Mouse (Mus musculus): ENCODE results near the gene Lrpap1. TPM values are rescaled to one million over a fixed set of nuclear protein-coding genes. Genes with fewer than 3 reads are reported as not detected.

Lrpap1 gene
- total RNA-seq (2015) (50.6 and 60.4 TPM in 2 replicates), total RNA-seq (2017) (85.1 and 110 TPM in 2 replicates)

- ATAC-seq (ENCODE audit: poor library complexity, severe bottlenecking), result peak; percentile 78
Measured at GRCm38 (mm10) chr5:35104960-35105921, at the start of gene Lrpap1. Lrpap1 (minus strand) TSS chr5:35105766.

- no peak for ATAC-seq (ENCODE audit: poor library complexity, severe bottlenecking)
Measured at GRCm38 (mm10) chr5:35149939-35150338, 44.4 kb upstream of the Lrpap1 start.

DNA sequence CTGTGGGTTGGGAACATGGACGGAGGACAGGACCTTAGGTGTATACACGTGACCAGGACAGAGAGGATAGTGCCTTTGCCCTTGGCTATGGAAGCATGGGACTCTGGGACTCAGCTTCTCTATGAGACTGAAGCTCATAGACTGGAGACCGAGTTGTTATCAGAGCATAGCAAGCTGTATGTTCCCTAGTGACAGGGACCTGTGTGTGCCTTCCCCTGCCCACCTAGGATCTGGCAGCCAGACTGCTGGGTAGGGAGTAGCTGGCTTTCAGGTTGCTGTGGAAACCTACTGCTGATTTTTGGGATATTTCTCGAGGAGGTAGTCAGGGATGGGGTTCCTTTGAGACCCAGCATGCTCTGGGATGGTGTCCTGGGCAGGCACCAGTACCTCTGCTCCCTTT is 44.0 kb upstream of the Lrpap1 start:
- ATAC-seq (ENCODE audit: poor library complexity, severe bottlenecking), result no peak

- ATAC-seq (ENCODE audit: poor library complexity, severe bottlenecking), result no peak
Measured at GRCm38 (mm10) chr5:35147963-35148767, 42.6 kb upstream of the Lrpap1 start.

DNA sequence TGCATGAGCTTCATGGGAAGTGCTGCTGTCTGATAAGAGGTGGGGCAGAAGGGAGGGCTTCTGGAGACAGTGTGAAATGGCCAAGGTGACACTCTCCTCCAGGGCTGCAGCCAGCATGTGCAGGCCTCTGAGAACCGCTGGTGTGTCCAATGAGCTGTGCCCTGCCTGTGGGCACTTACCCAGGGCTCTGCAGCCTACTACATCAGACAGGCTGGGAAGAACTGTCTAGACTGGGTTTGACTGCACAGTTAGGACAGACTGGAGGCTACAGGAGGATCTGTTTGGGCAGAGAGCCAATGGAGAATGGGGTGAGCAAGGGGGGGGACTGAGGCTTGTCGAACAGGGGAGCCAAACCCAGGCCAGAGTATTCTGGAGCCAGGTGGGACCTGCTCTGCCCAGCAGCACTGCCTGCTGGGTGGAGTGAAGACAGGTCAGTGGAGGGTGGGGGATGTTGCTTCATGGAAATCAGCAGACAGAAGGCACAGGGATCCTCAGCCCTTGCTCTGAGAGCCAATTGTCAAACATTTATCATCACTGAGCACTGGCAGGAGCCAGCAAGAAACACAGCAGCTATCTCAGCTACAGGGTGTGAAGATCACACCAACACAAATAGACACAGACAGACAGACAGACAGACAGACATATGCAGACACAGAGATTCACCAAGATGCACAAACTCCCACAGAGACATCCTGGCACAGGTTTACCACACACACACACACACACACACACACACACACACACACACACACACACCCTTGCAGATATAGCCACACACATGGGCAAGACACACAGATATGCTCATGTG is 41.8 kb upstream of the Lrpap1 start:
- ATAC-seq (ENCODE audit: poor library complexity, severe bottlenecking), result no peak

- no peak for ATAC-seq (ENCODE audit: poor library complexity, severe bottlenecking)
Measured at GRCm38 (mm10) chr5:35146747-35147146, 41.2 kb upstream of the Lrpap1 start.

DNA sequence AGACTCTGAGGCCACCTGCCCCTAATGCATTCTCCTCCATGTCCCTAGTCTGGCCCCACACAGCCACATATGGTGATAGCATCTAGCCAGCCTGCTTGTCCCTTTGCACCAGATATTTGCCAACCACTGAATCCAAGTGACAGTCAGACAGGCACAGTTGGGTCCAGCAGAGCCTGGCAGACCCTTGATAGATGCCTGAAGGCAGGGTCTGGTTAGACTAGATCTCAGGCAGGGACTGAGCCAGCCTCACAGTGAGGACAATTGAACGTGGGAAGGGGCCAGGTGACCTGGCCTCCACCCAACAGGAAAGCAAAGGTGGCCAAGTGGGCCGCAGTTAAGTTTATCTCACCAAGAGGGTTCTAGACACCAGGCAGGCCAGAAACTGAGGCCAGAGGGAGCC is 39.1 kb upstream of the Lrpap1 start:
- ATAC-seq (ENCODE audit: poor library complexity, severe bottlenecking), result no peak

DNA sequence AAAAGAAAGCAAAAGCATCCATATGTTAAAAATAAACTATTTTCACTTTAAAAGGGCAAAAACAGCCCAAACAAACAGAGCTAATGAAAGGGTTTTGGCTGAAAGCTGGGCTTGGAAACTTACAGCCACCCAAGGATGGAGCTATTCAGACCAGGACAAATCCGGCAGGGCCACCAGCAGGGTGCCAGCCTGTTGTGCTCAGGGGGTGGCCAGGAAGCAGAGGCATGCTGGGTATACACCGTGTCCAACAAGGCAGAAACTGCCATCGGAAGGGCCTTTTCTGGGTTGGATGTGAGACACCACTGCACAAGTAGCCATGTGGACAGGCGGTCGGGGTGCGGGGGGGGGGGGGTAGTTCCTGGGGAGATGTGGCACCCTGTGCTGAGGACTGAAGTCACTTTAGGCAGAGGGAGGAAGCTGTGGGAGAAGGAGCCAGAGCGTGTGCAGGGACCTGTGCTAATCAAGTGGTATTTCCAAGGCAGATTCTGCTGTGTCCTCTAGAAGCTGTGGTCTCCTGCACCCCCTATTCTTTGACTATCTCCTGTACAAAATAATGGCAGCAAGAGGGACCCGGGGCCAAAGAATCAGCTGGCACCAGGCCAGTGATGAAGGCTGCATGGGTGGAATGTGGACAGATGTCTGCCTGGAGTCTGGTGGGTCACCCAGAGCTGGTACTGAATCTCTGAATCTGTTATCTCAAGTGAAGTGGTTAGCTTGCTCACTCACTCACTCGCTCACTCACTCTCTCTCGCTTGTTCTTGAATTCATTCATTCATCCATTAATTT is 38.1 kb upstream of the Lrpap1 start:
- no peak for ATAC-seq (ENCODE audit: poor library complexity, severe bottlenecking)

- ATAC-seq (ENCODE audit: poor library complexity, severe bottlenecking), result no peak
Measured at GRCm38 (mm10) chr5:35142910-35143309, 37.3 kb upstream of the Lrpap1 start.

GRCm38 (mm10) chr5:35141316-35141715 is 35.8 kb upstream of the Lrpap1 start:
- ATAC-seq (ENCODE audit: poor library complexity, severe bottlenecking), result no peak

- no peak for ATAC-seq (ENCODE audit: poor library complexity, severe bottlenecking)
Measured at GRCm38 (mm10) chr5:35138183-35138611, 32.6 kb upstream of the Lrpap1 start.

DNA sequence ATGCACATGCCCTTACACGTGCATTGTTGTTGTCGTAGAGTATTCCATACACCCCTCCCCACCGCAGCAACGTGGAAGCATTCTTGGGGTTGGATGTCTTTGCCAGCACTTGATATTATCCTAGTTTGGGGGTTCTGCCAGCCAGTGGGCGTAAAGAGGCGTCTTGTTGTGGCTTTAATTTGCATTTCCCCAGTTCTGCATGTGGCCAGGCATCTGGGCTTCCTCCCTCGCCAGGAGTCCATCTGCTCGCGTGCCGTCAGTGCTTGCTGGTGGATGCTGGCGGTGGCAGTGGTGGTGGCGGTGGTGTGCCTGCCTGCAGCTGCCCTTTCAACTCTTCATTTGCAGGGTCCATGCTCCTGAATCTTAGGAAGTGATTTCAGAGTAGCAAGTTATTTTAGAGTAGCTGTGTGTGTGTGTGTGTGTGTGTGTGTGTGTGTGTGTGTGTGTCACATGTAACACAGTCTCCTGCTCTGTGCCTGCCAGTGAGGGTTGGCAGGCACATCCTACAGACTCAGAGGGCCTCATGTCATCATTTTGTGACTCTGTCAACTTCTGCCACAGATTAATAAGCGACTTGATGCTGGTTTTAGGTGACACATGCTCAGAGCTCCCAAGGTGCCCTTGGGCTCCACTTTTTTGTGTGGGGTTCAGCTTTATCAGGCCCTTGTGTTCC is 32.1 kb upstream of the Lrpap1 start:
- ATAC-seq (ENCODE audit: poor library complexity, severe bottlenecking), result no peak

DNA sequence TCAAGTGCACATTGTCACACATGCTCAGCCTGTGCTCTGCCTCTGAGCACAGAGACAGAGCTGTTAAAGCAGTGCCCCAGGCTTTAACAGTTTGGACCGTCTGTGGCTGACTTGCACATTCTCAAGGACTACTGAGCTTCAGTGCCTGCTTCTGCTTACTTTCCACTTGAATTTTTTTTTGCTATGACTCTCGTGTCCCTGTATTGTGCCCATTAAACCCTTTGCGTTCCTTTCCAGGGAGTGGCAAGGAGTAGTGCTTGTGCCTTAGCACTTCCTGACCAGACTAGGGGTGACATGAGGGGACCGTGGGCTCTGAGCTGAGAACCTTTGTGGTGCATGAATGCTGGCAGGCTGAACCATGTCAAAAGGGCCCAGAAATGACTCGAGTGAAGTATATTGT is 30.3 kb upstream of the Lrpap1 start:
- ATAC-seq (ENCODE audit: poor library complexity, severe bottlenecking), result no peak

DNA sequence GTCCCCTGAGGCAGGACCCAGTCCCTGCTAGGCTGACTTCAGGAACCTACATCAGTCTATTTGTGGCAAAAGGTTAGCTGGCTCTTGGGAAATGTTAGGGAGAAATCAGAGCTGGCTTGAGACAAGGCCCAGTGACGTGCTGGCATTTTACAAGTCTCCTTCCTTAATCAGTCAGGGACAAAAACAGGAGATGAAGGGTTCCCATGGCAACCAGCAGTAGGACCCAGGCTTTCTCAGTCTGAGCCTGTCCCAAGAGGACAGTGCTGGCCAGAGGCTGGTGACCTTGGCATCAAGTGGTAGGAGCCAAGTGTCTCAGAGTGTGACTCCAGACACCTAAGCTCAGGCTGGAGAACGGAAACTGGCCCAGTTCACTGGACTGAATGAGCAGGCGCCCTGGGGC is 28.7 kb upstream of the Lrpap1 start:
- ATAC-seq (ENCODE audit: poor library complexity, severe bottlenecking), result no peak

DNA sequence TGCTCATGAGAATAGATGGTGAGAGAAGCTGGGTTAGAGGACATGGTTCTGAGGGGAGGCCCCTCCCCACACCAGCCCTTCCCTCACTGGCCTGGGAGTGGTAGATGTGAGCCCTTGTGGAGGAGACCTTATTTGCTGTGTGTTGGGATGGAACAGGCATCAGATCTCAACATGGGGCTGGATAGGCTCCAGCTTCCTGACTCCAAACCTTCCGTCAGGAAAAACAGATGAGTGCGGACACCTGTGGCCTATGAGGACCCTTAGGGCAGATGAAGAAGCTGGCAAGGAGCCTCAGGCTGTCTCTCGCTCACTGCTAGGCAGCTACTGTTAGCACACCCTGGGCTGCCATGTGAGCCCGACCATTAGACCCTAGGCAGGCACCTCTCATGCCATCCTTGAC is 27.9 kb upstream of the Lrpap1 start:
- ATAC-seq (ENCODE audit: poor library complexity, severe bottlenecking), result no peak

- ATAC-seq (ENCODE audit: poor library complexity, severe bottlenecking), result no peak
Measured at GRCm38 (mm10) chr5:35132278-35132980, 26.9 kb upstream of the Lrpap1 start.

- peak; percentile 69 for ATAC-seq (ENCODE audit: poor library complexity, severe bottlenecking)
Measured at GRCm38 (mm10) chr5:35131773-35132172, 26.2 kb upstream of the Lrpap1 start.

DNA sequence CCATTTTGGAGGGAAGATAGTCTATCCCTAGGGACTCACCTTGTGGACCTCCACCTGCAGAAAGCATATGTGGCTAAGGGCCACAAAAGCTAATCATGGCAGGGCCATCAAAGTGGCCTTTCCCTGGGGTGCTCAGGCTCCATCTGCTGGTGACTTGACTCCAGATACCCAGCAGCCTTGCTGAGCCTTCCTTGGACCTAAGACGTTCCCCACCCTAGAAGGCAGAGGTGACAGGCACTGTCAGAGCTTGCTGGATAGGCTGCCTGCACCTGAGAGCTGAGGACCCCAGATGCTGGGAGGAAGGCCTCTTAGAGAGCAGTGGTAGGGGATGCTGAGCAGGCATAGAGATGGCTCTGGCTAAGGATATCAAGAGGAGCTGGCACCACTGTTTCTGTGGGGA is 25.7 kb upstream of the Lrpap1 start:
- ATAC-seq (ENCODE audit: poor library complexity, severe bottlenecking), result no peak

DNA sequence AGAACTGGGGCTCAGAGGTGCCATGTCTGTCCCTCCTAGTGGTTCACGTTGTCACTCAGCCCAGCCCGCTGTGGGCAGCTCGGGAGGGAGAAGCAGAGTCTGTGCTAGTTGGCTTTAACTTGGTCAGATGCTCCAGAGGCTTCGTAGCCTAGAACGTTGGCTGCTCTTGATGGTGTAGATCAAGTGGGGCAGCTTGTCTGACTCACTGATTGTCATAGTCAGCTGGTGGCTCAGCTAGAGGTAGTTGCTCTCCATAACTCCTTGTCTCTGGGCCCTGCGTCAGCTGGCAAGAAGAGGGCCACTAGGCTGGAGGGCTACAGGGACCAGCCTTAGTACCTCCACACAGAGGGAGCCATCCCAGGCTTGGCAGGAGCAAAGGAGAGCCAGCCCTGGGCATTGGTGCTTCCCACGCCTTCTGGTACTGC is 24.2 kb upstream of the Lrpap1 start:
- ATAC-seq (ENCODE audit: poor library complexity, severe bottlenecking), result no peak
